Mouse (Mus musculus) cerebellum, postnatal 4 days (tissue): ENCODE measurements around the gene D17Wsu92e.

ENCODE experiments used
- DNase-seq, 2 experiments: peaks; one replicate each; pipeline ENCODE4 v3.0.0; 2022; ENCODE audit warnings: low spot score in 2 of 2, mixed read lengths in 1 of 2

Gene D17Wsu92e

DNA sequence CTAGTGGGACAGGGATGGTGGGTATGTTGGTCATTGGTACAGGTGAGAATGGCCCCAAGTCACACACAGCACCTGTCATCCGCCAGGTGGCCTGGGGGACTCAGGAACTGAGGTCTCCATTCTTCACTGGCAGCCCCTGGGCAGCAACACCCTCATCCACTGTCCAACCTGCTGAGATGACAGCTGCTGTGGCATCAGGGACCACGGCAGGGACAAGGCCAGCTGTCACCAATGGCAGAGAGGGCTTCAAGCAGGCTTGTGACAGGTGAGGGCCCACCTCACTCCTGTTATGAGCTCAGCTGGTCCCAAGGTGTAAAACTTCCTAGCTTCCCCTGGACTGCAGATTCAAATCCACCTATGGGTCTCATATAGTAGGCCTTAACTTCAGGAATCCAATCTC is 72.3 kb downstream of the D17Wsu92e start:
- DNase-seq, result no peak

DNA sequence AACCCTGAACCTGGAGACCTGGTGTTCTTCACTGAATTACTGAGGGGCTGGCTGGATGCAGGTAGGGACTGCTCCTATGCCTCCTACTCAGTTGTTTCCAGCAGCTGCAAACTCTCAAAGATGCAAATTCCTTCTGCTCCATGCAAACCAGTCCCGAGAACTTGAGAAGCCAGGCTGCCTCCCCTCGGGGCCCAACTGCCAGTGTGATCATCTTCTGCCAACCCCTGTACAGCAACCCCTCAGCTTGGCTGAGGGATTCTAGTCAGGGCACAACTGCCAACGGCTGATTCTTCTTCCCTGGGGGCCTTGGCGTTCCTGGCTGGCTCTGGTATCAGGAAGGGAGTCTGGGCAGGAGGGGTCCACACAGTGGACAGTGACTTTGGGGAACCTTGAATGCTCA is 74.0 kb downstream of the D17Wsu92e start:
- no peak for DNase-seq

DNA sequence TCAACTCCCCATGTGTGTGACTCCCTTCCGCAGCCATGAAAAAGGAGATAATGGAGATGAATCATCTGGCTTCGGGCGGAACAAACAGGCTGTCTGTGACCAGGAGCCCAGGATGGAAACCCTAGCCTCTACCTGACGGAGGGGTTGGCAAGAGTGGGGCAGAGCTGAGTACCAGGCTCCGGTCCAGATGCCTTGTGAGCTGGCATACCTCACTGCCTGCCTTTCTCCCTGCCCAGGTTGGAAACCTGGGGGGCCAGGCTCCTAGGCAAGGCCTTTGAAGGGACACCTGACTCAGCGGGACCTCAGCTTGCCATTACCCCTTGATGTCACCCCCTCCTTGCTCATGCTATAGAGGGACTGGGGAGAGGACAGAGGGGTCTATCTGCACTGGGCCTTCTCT is 79.5 kb downstream of the D17Wsu92e start:
- DNase-seq, result no peak

DNA sequence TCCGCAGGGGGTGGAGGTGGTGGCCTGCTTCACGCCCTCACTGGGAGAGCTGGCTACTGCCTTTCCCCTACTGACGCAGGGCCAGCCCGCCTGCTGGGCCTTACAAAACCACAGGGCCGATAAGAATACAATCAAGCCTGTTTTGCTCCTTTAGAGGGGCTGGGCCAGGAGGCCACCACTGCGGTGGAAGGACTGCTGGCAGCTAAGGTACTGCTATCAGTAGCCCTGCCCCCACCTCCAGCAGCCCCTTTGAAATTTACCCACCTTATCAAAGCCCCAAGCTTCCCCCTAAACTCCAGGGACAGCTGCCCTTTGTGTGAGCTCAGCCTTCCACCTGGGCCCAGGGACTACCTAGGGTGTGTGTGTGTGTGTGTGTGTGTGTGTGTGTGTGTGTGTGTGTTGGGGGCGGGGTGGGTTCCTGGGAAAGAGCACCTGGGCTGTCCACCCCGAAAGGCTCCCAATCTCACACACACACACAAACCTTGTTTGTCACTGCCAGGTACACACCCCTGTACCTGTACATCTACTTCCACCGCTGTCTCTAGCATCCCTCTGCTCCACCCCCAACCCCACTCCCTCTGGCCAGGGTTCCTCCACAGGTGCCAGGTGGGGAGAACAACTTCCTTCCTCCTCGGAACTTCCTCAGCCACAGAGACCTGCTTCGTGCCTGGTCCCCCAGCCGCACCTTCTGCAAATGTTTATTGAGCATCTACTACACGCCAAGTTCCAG is 85.9 kb downstream of the D17Wsu92e start:
- no peak for DNase-seq

DNA sequence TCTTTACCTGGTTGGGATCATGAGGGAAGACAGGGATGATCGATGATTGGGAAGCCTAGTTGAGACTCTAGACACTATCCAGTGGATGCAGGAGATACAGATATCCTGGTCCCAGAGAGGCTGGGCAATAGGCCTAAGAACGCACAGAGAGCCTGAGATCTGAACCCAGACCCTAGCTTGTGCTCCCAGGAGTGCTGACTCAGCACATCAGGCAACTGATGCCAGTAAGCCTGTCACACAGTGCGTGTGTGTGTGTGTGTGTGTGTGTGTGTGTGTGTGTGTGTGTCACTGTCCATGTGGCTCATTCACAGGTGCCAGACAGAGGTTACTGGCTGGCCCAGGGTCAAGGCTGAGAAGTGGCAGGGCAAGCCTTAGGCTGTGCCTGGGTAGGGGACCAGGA is 87.8 kb downstream of the D17Wsu92e start:
- no peak for DNase-seq

DNA sequence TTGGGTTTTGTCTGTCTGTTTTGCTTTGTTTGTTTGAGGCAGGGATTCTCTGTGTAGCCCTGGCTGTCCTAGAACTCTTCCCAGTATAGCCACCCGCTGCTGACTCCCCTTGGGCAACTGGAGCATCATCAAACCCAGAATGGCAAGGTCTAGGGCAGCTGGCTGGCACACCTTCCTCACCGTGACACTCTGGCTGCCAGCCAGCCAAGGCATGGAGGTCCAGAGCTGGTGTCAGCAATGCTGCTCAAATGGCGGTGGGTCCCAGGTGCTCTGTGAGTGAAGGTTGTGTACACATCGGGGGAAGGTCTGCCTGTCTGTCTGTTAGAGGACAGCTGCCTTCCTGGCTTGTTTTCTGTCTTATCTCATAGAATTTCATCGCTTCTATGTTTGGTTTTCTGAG is 88.3 kb downstream of the D17Wsu92e start:
- no peak for DNase-seq

DNA sequence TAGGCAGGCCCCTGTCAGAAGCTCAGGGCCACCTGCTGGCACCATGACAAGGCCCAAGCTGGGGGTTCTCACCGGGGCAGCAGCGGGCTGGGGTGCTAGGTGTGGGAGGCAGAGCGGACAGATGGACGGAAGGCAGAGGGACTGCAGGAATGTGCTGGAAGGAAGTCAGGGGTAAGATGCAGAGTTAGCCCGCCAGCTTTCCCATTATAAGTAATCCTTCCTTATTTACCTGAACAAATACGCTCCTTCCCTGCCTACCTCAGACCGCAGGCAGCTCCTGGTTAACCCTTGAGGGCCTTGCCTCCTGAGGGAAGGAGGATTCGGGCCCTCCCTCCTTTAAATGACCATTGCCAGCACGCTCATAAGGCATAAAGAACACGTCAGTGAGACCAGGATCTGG is 91.7 kb downstream of the D17Wsu92e start, which contains the start of gene Spdef:
Gene Spdef, minus strand, starts transcription at position 186 of the 400 bp plus-strand sequence.
- no peak for DNase-seq

DNA sequence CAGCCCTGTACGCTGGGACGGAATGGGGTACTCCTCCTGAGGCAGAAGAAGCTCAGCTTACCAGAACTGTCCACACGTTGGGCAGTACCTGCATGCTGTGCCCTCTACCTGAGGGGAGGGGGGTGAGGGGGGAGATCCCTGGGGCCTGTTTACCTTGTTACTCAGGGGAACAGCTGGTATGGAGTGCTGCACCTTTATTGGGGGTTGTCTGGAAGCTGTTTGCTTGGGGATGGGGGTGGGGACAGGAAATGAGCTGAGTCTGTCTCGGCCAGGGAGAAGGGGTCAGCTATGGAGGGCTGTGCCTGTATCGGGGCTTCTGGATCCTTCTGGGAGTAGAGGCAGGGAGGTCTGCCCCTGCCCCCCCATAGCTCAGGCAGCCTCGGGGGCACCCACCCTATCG is 93.9 kb downstream of the D17Wsu92e start:
- no peak for DNase-seq

DNA sequence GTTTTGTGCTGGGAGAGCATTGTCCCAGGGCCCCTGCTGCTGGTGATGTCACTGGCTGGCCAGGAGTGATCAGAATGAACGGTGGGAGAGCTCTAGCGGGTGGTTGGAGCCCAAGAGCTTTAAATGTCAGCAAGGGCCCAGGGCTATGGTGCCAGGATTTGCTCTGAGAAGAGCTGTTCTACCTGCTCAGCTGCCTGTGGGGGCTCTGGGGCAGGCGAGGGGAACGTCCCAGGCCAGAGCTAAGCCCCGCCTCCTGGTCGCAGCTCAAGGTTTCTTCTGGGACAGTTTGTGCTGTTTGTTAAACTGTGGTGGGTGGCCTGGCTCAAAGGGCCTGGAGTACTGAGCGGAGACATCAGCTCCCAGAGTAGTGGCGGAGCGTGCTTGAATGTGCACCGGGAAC is 95.0 kb downstream of the D17Wsu92e start:
- no peak for DNase-seq

DNA sequence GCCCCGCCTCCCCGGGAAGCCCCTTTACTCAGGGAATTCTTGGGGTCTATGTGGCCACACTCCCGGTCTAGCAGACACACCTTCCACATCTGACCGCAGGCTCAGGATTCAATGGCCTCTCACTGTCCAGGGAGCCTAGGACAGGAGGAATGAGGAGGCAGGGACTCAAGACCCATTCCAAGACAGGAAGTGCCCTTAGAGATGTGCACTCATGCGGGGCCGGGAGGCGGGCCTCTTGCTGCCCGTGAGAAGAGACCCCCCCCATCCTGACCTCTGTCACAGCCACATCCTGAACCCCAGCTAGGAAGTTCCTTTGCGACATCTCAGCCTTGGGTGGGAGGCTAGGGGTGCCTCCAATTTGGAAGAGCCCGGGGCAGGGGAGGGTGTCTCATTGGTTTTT is 95.4 kb downstream of the D17Wsu92e start:
- DNase-seq, result no peak

DNA sequence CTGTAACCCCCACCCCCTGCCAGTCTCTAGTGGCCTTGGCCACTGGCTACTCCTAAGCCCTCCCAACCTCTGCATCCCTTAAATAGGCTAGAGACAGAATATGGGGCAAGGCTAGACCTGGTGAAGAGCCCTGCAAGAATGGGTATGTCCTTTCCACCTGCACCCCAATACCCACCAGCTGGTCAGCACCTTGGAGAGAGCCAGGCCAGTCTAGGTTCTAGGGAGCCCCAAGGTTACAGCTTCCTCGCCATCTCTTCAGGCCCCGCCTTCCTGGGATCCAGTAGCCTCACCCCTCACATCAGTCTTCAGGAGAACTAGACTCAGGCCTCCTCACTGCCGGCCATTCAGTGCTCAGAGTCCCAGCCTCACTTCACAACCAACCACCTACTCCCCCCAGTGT is 96.1 kb downstream of the D17Wsu92e start:
- DNase-seq, result no peak

DNA sequence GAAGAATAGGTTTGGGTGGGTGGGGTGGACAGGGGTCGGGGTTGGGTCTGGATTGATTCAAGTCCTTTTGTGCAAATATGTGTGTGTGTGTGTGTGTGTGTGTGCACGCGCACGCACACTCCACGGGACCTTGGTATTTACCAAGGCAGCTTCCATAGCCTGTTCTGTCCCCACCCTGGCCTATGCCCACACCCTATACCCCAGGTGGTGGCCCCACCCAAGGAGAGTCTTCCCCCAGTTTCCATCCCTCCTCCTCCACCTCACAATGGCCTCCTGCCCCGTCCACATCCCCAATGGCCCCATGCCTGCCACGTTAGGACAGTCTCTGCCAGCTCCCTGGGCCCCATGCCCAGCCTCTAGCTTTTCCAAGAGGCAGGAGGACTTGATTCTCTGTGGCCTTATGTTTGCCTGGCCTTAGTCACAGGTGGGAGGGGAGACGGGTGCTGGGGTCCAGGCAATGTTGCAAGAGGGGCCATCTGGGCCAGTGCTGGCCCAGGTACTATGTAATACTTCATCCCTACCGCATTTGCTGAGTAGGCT is 99.3 kb downstream of the D17Wsu92e start:
- DNase-seq, result peak in 1 of 2 experiments; percentile 72

DNA sequence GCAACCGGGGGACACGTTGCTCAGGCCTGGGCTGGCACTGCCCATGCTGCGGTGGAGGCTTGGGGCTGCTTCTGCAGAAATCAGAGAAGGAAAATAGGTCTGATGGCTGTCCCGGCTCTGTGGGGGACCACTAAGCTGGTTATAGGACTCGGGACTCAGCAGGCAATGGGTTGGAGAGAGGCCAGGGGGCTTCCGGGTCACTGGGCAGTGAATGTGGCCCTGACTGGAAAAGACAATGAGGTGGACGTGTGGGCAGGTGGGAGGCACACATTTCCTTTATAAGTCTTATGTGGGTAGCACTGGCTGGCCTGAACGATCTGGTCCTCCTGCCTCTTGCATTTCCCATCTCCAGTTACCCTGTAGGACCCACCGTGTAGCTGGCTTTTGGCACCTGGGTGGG is 100.1 kb downstream of the D17Wsu92e start:
- DNase-seq, result no peak

DNA sequence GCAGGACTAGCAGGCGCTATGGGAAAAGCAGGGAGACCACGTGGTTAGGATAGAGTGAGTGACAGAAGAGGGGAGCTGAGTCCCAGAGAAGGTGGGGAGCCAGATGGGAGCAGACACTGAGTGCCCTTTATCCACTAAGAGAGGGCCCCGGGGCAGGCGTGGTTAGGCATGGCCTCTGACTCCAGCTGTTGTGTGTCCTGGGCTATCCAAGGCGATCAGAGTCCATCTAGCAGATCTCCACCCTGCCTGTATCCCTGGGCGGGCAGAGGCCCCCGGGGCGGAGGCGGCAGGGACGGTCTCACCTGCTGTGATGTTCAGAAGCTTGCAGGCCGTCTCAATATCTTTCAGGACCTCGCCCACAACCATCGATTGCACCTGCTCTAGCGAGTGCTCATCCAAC is 100.8 kb downstream of the D17Wsu92e start:
- no peak for DNase-seq

DNA sequence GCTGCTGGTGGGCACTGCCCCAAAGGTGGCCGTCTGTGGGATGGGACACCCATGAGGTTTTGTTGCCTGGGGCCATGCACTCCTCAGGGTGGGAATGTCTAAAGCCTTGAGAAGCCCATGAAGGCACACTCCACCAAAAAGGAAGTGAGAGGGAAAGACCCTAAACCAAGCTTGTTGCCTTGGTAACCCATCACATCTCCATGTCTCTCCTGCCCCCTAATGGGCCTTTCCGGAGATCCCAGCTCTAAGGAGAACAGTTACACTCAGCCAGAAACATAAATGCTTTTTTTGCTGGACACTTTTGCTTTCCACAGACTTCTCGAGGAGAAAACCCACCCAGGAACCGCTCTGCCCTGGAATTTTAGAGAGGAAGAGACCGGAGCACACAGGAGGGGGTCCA is 102.2 kb downstream of the D17Wsu92e start:
- peak in 1 of 2 experiments; percentile 62 for DNase-seq

DNA sequence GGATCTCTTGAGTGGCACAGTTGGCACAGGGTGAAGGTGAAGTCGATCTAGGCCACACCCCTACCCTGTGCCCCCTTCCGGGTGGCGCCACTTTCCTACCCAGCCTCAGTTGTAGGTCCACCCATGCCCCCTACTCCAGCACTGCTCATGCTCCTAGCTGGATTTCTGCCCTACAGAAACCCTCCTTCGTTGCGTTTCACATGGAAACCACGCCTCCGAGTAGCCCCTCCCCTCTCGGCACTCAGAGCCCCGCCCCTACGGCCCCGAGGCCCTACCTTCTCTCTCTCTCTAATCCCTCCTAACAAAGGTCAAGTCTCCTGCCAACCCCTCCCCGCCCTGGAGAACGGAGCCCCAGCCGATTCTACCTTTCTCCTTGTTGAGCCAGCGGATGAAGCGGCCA is 103.6 kb downstream of the D17Wsu92e start:
- DNase-seq, result no peak

DNA sequence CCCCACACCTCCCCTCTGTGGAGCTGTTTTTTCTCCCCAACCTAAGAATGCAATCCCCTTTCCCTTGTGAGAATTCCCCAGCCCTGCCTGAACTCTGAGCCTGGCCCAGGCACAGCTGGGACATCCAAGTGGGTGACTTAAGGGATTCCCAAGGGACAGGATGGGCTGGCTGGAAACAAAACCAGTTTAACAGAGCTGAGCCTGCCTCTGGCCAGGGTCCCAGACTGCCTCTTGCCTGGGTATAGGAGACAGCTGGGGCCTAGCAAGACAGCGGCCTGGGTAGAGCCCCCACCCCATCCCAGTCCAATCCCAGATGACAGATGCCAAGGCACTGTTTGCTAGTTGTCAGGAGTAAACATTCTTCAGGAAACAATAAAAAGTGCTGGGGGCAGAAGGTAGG is 107.6 kb downstream of the D17Wsu92e start:
- DNase-seq, result peak in 1 of 2 experiments; percentile 54

DNA sequence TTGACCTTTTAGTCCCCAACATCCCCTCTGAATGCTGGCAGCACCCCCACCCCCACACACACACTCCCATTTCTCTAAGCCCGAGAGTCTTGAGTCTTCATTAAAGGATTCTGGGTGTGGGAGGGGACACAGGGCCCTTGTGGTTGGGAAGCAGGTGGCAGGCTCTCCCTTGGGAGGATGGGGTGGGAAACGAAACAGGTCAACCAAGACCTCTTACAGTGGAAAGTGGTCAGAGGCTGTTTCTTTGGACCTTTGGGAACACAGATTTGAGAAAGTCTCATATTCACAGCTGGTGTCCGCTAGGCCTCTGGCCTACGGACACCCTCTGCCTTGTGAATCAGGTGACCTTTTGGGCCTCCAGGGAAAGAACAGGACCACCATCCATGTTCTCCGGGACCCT is 110.8 kb downstream of the D17Wsu92e start:
- DNase-seq, result no peak

DNA sequence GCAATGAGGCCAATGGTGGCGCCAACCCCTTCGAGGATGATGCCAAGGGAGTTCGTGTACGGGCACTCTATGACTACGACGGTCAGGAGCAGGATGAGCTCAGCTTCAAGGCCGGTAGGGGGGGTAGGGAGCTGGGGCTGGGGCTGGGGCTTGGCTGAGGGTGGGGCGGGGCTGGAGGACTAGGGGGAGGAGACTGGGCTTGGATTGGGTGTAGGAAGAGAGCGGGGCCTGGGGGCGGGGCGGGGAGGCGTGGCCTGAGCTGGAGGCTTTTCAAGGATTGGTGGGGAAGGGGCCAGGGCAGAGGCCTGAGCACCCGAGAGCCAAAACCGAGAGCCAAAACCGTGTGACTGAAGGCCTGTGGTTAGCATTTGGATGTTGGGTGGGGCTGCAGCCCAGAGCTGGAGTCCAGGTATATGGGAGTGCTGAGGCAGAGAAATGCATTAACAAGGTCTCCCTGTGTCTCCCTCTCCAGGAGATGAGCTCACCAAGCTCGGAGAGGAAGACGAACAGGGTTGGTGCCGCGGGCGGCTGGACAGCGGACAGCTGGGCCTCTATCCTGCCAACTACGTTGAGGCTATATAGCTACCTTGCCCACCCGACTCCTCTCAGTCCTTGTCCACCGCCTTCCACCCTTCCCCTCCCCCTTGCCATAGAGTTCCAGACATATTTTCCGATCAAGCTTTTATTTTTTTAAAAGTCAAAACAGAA is 112.3 kb downstream of the D17Wsu92e start:
- DNase-seq, result peak; percentile 63 to 87

DNA sequence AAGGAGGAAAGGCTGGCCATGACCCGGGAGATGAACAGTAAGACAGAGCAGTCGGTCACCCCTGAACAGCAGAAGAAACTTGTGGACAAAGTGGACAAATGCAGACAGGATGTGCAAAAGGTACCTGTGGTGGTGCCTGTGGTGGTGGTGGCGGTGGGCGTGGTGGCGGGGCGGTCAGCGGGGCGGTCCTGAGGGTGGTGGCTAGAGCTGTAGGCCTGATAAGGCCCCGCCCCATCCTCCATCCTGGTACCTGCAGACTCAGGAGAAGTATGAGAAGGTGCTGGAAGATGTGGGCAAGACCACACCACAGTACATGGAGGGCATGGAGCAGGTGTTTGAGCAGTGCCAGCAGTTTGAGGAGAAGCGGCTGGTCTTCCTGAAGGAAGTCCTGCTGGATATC is 114.8 kb downstream of the D17Wsu92e start:
- DNase-seq, result no peak

DNA sequence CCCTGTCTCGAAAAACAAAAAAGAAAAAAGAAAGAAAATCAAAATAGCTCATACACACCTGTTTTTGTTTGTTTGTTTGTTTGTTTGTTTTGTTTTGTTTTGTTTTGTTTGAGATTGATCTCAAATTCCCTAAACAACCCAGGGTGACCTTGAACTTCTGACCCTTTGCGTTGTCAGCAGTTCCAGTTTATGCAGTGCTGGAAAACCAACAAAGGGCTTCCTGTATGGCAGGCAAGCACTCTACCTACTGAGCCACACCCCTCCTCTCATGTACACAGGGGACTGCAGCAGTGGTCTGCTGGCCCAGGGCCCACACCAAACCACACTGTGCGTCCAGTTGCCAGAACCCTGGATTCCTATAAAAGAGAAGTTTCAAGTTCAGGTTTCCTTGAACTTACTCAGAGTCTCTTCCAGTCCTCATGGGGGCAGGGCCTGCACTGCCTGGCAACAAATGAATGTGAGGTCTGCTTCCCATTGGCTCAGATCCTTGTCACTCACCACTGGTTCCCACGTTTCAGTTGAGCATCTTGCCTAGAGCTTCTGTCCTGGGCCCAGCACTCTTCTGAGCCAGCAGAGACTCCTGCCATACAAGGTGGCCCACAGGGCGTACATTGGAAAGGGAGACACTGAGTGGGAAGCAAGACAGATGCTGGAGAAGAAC is 116.4 kb downstream of the D17Wsu92e start:
- DNase-seq, result no peak

DNA sequence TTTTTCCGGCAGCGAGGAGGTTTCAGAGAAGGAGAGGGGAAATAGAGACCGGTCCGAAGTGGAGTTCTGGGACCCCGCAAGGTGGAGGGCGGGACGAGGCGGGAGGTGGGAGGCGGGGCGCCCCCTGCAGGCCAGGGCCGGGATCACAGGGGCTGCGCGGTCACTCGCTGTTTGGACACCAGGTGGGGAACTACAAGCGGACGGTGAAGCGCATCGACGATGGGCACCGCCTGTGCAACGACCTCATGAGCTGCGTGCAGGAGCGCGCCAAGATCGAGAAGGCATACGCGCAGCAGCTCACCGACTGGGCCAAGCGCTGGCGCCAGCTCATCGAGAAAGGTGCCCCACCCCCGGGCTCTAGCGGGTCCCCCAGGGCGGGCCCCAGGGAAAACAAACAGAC is 117.9 kb downstream of the D17Wsu92e start:
- DNase-seq, result peak in 1 of 2 experiments; percentile 73

DNA sequence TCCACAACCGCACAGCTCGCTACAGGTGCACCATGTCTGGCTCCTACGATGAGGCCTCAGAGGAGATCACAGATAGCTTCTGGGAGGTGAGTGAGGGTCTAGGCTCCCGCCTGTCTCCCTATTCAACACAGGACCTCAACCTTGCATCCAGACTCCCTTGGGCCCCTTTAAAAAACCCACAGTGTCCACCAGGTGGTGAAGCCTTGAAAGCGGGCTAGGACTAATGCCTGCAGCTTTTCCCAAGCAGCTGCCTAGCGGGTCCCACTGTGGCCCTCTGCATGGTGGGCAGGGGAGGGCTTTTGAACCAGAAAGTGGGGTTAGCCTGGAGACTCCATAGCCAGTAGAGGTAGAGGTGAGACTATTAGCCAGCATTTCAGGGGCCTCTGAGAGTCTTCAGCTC is 118.6 kb downstream of the D17Wsu92e start:
- DNase-seq, result no peak
